Mouse (Mus musculus) ES-Bruce4 (cell line): ENCODE measurements around the gene Cbarp. TPM values are rescaled to one million over a fixed set of nuclear protein-coding genes. Genes with fewer than 3 reads are reported as not detected.
A peak's percentile ranks its signal among the peaks of the same experiment; 100 is the strongest.

Experiments
- H3K27ac ChIP-seq: 2 replicates; pipeline ENCODE4 v1.5.1; 2012; ENCODE audit warnings: low read length, inconsistent platforms; ENCODE audit not compliant: insufficient read depth
- H3K27me3 ChIP-seq: 2 replicates; pipeline ENCODE4 v1.6.1; 2012; ENCODE audit warnings: mild to moderate bottlenecking, low read length, inconsistent platforms; ENCODE audit not compliant: control insufficient read depth, poor library complexity, insufficient read depth, severe bottlenecking
- H3K36me3 ChIP-seq: 2 replicates; pipeline ENCODE4 v1.6.1; 2012; ENCODE audit warnings: inconsistent platforms, mild to moderate bottlenecking, low read length, moderate library complexity; ENCODE audit not compliant: control insufficient read depth, poor library complexity, insufficient read depth, severe bottlenecking
- H3K4me1 ChIP-seq: one replicate; pipeline ENCODE4 v1.8.1; 2011; ENCODE audit warnings: low read length; ENCODE audit not compliant: control insufficient read depth, insufficient read depth
- H3K4me3 ChIP-seq: 2 replicates; pipeline ENCODE4 v1.5.1; 2011; ENCODE audit warnings: low read depth, mild to moderate bottlenecking, low read length
- H3K9ac ChIP-seq: 2 replicates; pipeline ENCODE4 v1.6.1; 2012; ENCODE audit warnings: low read depth, mild to moderate bottlenecking, inconsistent platforms; ENCODE audit not compliant: poor library complexity, severe bottlenecking
- H3K9me3 ChIP-seq: replicated peaks from 2 replicates; pipeline ENCODE4 v1.6.1; 2012; ENCODE audit warnings: mild to moderate bottlenecking, low read length, inconsistent platforms; ENCODE audit not compliant: control insufficient read depth, poor library complexity, insufficient read depth, severe bottlenecking
- CTCF ChIP-seq: IDR thresholded peaks from one replicate; pipeline ENCODE4 v1.8.1; 2011; ENCODE audit warnings: low read depth, low read length
- EP300 ChIP-seq: IDR thresholded peaks from 2 replicates; pipeline ENCODE4 v1.6.1; 2011; ENCODE audit warnings: low read depth, low read length; ENCODE audit not compliant: insufficient read depth
- POLR2A ChIP-seq: IDR thresholded peaks from one replicate; pipeline ENCODE4 v1.8.1; 2011; ENCODE audit warnings: low read length; ENCODE audit not compliant: insufficient read depth
- polyA plus RNA-seq: library from polyadenylated mRNA; stranded (reverse); fragments of >200 nt; gene quantifications from 2 replicates; pipeline ENCODE4 v1.2.4, GENCODE M21; 2011; ENCODE audit warnings: low read depth; ENCODE audit not compliant: missing spikeins, insufficient read depth, insufficient read length

Cbarp gene
- polyA plus RNA-seq, 1 experiment, result 29.8 TPM

- Histone ChIP-seq H3K4me1 (peaks cover 6% of the 10 kb centered on the region), H3K27ac (no peak overlapping the region)
Observed at GRCm38 (mm10) chr10:80116563-80116926, 24.1 kb downstream of the Cbarp start.

DNA sequence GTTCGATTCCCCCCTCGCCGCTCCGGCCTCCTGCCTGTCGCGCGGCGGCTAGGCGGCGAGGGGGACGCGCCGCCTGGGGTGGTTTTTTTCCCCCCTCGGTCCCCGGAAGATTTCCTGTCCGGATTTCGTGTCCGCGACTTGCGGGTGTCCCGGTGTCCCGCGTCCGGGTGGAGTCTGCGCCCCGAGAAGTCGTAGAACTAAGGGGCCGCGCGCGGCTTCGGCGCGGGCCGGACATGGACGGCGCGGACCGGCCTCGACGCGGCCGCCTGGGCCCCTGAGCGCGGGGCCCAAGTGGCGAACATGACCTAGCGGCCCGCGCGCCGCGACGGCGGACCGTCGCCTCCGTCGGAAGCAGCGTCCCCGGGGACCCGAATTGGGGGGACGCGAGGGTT is 24.7 kb downstream of the Cbarp start:
- Histone ChIP-seq H3K27ac (no peak overlapping the region), H3K9me3 (no peaks in the 10 kb centered on the region), H3K9ac (peak overlapping the region; percentile 98), H3K36me3 (peaks cover 7% of the 10 kb centered on the region; the same call in 1 of the 2 replicates), H3K4me1 (peaks cover 6% of the 10 kb centered on the region), H3K4me3 (peak overlapping the region; percentile 82), H3K27me3 (no peaks in the 10 kb centered on the region)
- TF ChIP-seq POLR2A, result no peak
- TF ChIP-seq EP300, result no peak
- no peak for TF ChIP-seq CTCF

More at GRCm38 (mm10) chr10:80116563-80116926, 24.1 kb downstream of the Cbarp start:
- no peaks in the 10 kb centered on the region for H3K27me3 ChIP-seq
- no peak for TF ChIP-seq EP300
- no peak for TF ChIP-seq CTCF
- no peak for TF ChIP-seq POLR2A
- peaks cover 7% of the 10 kb centered on the region; the same call in 1 of the 2 replicates for H3K36me3 ChIP-seq
- H3K9ac ChIP-seq, result peak overlapping the region; percentile 98
- no peaks in the 10 kb centered on the region for H3K9me3 ChIP-seq
- peak overlapping the region; percentile 82 for H3K4me3 ChIP-seq

- Histone ChIP-seq H3K9ac (peak within 1 kb of the TSS; percentile 98), H3K27me3 (no peaks in the 10 kb centered on the region)
Observed at GRCm38 (mm10) chr10:80115290-80115943, 25.2 kb downstream of the Cbarp start, which contains the start of gene Stk11. TSS of gene Stk11 (plus strand) at chr10:80115803.

DNA sequence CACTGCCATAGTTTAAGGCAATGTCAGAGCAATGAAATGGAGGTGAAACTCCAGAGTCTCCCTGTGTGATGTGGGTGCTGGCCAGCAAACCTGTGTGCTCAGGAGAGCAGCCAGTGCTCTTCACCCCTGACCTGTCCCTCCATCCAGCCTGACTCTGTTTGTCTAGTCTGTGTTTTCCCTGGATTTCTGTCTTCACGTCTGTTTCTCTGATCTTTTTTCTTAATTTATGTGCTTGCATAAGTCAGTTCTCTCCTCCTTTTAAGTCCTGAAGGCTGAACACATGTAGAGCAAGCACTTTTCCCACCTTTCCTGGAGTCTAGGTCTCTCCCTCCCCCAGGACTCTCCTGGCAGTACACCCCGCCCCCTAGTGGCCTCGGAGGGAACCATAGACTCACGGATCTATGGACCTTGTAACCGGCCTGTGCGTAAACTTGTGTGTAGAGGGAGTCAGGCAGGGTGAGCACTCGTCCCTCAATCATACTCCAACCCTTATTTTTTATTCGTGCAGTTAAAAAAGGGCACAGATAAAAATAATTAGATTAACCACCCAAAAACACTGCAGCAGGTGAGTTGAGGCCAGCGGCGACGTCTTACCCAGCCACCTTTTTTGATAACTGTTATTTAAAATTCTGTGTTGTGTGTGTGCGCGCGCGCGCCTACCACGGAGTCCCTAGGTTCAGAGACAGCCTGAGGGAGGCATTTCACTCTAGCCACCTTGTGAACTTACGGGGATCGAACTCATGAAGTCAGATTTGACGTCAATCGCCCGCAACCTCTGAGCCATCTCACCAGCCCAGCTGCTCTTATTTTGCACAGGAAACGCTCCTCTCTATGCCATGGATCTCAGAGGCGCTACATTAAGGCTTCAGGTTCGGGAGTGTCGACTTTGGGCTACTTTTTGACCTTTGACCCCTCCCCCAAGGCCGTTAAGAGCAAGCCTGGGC is 26.0 kb downstream of the Cbarp start:
- H3K36me3 ChIP-seq, result peaks cover 7% of the 10 kb centered on the region; the same call in 1 of the 2 replicates
- peak overlapping the region; percentile 12 for H3K27ac ChIP-seq
- H3K4me1 ChIP-seq, result peaks cover 6% of the 10 kb centered on the region
- peak overlapping the region; percentile 75 for H3K4me3 ChIP-seq
- no peaks in the 10 kb centered on the region for H3K27me3 ChIP-seq
- TF ChIP-seq POLR2A (no peak), EP300 (no peak), CTCF (peak; percentile 94)
- H3K9me3 ChIP-seq, result no peaks in the 10 kb centered on the region
- peak overlapping the region; percentile 58 for H3K9ac ChIP-seq

More at GRCm38 (mm10) chr10:80115290-80115943, 25.2 kb downstream of the Cbarp start, which contains the start of gene Stk11:
- Histone ChIP-seq H3K27ac (peak within 1 kb of the TSS; percentile 12), H3K4me3 (peak within 1 kb of the TSS; percentile 82), H3K36me3 (peaks cover 7% of the 10 kb centered on the region; the same call in 1 of the 2 replicates), H3K4me1 (peaks cover 6% of the 10 kb centered on the region), H3K9me3 (no peaks in the 10 kb centered on the region)
- 0 out of 2 replicates have a peak, but pooled peaks have one; percentile 41 for TF ChIP-seq EP300
- TF ChIP-seq CTCF, result no peak
- TF ChIP-seq POLR2A, result peak; percentile 78

GRCm38 (mm10) chr10:80107678-80108077 is 33.0 kb downstream of the Cbarp start:
- Histone ChIP-seq H3K4me1 (peaks cover 6% of the 10 kb centered on the region), H3K4me3 (no peak overlapping the region), H3K27me3 (no peaks in the 10 kb centered on the region), H3K9me3 (no peaks in the 10 kb centered on the region), H3K36me3 (no peaks in the 10 kb centered on the region), H3K9ac (no peak overlapping the region), H3K27ac (no peak overlapping the region)
- TF ChIP-seq EP300 (no peak), POLR2A (no peak), CTCF (no peak)
